Mouse (Mus musculus) midbrain, embryonic 16.5 days (tissue): Measurements from ENCODE around the gene Stag3. TPM values are rescaled to one million over a fixed set of nuclear protein-coding genes. Genes with fewer than 3 reads are reported as not detected.
A peak's percentile ranks its signal among the peaks of the same experiment; 100 is the strongest.

ENCODE experiments used
- ATAC-seq: fragments of 200-750 bp; cut with Nextera tagmentation; 2 replicates; pipeline ENCODE4 v1.8.0; 2017; ENCODE audit warnings: moderate TSS enrichment
- H3K27ac ChIP-seq: fragments of 300-500 bp; sonication (generic); 2 replicates; pipeline ENCODE4 v1.5.1; 2014; ENCODE audit warnings: mild to moderate bottlenecking, low read length, mixed read lengths
- H3K27me3 ChIP-seq: fragments of 300-500 bp; sonication (generic); 2 replicates; pipeline ENCODE4 v1.6.1; 2014; ENCODE audit warnings: low read depth, low read length, mixed read lengths; ENCODE audit not compliant: control insufficient read depth, insufficient read depth
- H3K36me3 ChIP-seq: fragments of 300-500 bp; sonication (generic); 2 replicates; pipeline ENCODE4 v1.6.1; 2014; ENCODE audit warnings: mild to moderate bottlenecking, low read length, moderate library complexity, mixed read lengths; ENCODE audit not compliant: control insufficient read depth, insufficient read depth
- H3K4me1 ChIP-seq: fragments of 300-500 bp; sonication (generic); 2 replicates; pipeline ENCODE4 v1.6.1; 2014; ENCODE audit warnings: mild to moderate bottlenecking, low read length, mixed read lengths; ENCODE audit not compliant: control insufficient read depth, insufficient read depth
- H3K4me2 ChIP-seq: fragments of 300-500 bp; sonication (generic); 2 replicates; pipeline ENCODE4 v1.6.1; 2014; ENCODE audit warnings: mild to moderate bottlenecking, low read length, mixed read lengths
- H3K4me3 ChIP-seq: fragments of 300-500 bp; sonication (generic); 2 replicates; pipeline ENCODE4 v1.5.1; 2014; ENCODE audit warnings: low read depth, mild to moderate bottlenecking, low read length, moderate library complexity, mixed read lengths
- H3K9ac ChIP-seq: fragments of 300-500 bp; sonication (generic); 2 replicates; pipeline ENCODE4 v1.6.1; 2014; ENCODE audit warnings: low read depth, low read length, mixed read lengths
- H3K9me3 ChIP-seq: fragments of 300-500 bp; sonication (generic); replicated peaks from 2 replicates; pipeline ENCODE4 v1.6.1; 2014; ENCODE audit warnings: mild to moderate bottlenecking, low read length, mixed read lengths; ENCODE audit not compliant: control insufficient read depth, poor library complexity, severe bottlenecking
- WGBS: fragments of 180-500 bp; shearing (Covaris S2); extraction: QIAGEN DNeasy Blood & Tissue Kit; methylation state at CpG from one replicate; pipeline ENCODE4 v1.1.7; 2014; 5-methylcytosine and 5-hydroxymethylcytosine counted together
- polyA plus RNA-seq: library from polyadenylated mRNA; unstranded; fragments of >200 nt; fragmentation: Nextera tagmentation; extraction: Ambion mirVana; gene quantifications from 2 replicates; pipeline ENCODE4 v1.2.1, GENCODE M21; 2015

The Stag3 gene
- polyA plus RNA-seq, 1 experiment from 2014 or later: 13.1 TPM

- peak; percentile 93 for ATAC-seq
- peak within 1 kb of the TSS; percentile 64 for H3K27ac ChIP-seq
- peak within 1 kb of the TSS; percentile 89 for H3K4me3 ChIP-seq
- peak within 1 kb of the TSS; percentile 93 for H3K4me2 ChIP-seq
- no peaks in the 10 kb centered on the region for H3K27me3 ChIP-seq
- peaks cover 18% of the 10 kb centered on the region for H3K4me1 ChIP-seq
- H3K9ac ChIP-seq: peak within 1 kb of the TSS; percentile 95
- under 1% methylated on average over 66 of the region's 71 CpGs for WGBS
- no peaks in the 10 kb centered on the region for H3K9me3 ChIP-seq
- H3K36me3 ChIP-seq: peaks cover 16% of the 10 kb centered on the region; the same call in 1 of the 2 replicates
Observed at GRCm38 (mm10) chr5:138263260-138264206, 16.5 kb upstream of the Stag3 start, which contains the start of gene BC037034. TSS of gene BC037034 (minus strand) at chr5:138264033.

DNA sequence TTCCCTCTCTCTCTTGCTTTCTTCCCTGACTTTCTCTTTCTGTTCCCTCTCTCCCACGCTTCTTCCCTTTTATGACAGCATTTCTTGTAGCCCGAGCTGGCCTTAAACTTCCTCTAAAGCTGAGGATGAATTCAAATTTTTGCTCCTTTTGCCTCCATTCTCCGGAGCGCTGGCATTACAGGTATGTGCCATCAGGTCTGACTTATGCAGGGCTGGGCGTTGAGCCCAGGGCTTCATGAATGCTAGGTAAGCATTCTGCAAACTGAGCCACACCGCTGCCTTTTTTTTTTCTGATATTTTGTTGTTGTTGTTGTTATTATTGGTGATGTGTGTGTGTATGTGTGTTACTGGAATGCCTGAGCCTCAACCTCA is 15.8 kb upstream of the Stag3 start:
- 15% methylated on average over 6 of the region's 6 CpGs for WGBS
- ATAC-seq: no peak
- peak overlapping the region; percentile 89 for H3K4me3 ChIP-seq
- peak overlapping the region; percentile 64 for H3K27ac ChIP-seq
- peak overlapping the region; percentile 95 for H3K9ac ChIP-seq
- H3K9me3 ChIP-seq: no peaks in the 10 kb centered on the region
- peaks cover 16% of the 10 kb centered on the region; the same call in 1 of the 2 replicates for H3K36me3 ChIP-seq
- H3K27me3 ChIP-seq: no peaks in the 10 kb centered on the region
- peak overlapping the region; percentile 93 for H3K4me2 ChIP-seq
- peaks cover 18% of the 10 kb centered on the region for H3K4me1 ChIP-seq

DNA sequence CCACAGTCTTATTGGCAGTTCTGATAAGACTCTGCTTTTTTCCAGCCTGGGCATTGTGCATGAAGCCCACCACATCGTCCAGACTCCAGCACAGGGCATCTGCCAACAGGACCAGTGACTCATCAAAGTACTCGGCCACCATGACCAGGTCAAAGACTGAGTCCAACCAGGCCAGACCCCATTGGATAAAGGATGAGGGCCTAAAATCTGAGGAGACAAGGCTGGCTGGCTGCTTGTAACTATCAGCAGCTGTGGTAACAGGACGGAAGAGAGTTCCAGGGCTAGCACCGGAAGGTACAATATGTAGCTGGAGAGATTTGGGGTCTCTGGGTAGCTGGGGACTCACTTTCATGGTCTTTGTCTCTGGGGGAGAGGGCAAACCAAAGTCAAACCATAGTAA is 14.3 kb upstream of the Stag3 start:
- ATAC-seq: no peak
- peaks cover 6% of the 10 kb centered on the region; the same call in 1 of the 2 replicates for H3K36me3 ChIP-seq
- no peak overlapping the region for H3K27ac ChIP-seq
- no peak overlapping the region for H3K9ac ChIP-seq
- H3K27me3 ChIP-seq: no peaks in the 10 kb centered on the region
- H3K4me1 ChIP-seq: peaks cover 18% of the 10 kb centered on the region
- no peaks in the 10 kb centered on the region for H3K9me3 ChIP-seq
- no peak overlapping the region for H3K4me3 ChIP-seq
- 90% methylated on average over 4 of the region's 4 CpGs for WGBS
- no peak overlapping the region for H3K4me2 ChIP-seq

DNA sequence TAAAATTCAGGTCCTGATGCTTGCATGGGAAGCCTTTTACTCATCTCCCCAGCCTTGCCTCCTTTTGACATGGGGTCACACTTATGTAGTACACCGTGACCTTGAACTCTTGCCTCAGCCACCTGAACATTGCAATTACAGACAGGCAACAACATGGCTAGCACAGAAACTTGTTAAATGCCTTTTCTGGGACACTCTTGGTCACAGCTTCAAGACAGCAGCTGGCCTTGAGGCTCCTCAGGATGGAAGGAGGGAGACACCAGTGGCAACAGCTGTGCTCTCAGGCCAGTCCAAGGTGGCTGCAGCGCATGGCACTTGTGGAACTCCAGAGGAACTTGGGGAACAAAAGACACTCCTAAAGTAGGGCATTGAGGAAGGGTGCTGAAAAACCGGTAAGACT is 12.9 kb upstream of the Stag3 start:
- H3K4me3 ChIP-seq: no peak overlapping the region
- no peak overlapping the region for H3K9ac ChIP-seq
- H3K36me3 ChIP-seq: no peaks in the 10 kb centered on the region; the same call in 1 of the 2 replicates
- no peak overlapping the region for H3K4me2 ChIP-seq
- no peaks in the 10 kb centered on the region for H3K27me3 ChIP-seq
- no peak for ATAC-seq
- 91% methylated on average over 3 of the region's 3 CpGs for WGBS
- no peak overlapping the region for H3K27ac ChIP-seq
- peaks cover 18% of the 10 kb centered on the region for H3K4me1 ChIP-seq
- H3K9me3 ChIP-seq: no peaks in the 10 kb centered on the region

DNA sequence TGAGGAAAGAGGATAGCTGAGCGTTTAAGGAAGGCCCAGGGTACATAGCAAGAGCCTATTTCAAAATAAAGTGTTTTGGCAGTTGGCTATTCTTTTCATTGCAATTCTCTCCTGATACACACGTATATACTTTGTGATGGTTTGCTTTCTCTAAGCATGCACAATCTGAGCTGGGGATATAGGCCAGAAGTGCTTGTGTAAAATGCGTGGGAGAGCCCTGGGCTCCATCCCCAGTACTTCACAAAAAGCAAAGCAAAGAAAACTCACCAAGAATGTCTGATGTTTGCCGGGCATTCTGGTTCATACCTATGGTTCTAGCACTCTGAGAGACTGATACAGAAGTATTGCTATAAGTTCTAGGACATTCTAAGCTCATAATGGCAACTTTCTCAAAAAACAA is 11.1 kb upstream of the Stag3 start:
- Histone ChIP-seq H3K4me1 (peaks cover 14% of the 10 kb centered on the region), H3K9me3 (no peaks in the 10 kb centered on the region), H3K4me2 (no peak overlapping the region), H3K27ac (no peak overlapping the region), H3K9ac (no peak overlapping the region), H3K4me3 (no peak overlapping the region), H3K36me3 (no peaks in the 10 kb centered on the region; the same call in 1 of the 2 replicates), H3K27me3 (no peaks in the 10 kb centered on the region)
- 82% methylated on average over 4 of the region's 4 CpGs for WGBS
- no peak for ATAC-seq

GRCm38 (mm10) chr5:138271232-138271631 is 8.8 kb upstream of the Stag3 start:
- no peak for ATAC-seq
- no peak overlapping the region for H3K4me3 ChIP-seq
- no peaks in the 10 kb centered on the region for H3K27me3 ChIP-seq
- H3K9me3 ChIP-seq: no peaks in the 10 kb centered on the region
- peaks cover 5% of the 10 kb centered on the region for H3K36me3 ChIP-seq
- no peak overlapping the region for H3K27ac ChIP-seq
- no peak overlapping the region for H3K4me2 ChIP-seq
- H3K9ac ChIP-seq: no peak overlapping the region
- WGBS: 61% methylated on average over 2 of the region's 3 CpGs
- peaks cover 21% of the 10 kb centered on the region for H3K4me1 ChIP-seq

- Histone ChIP-seq H3K9ac (no peak within 1 kb of the TSS), H3K4me1 (peaks cover 33% of the 10 kb centered on the region), H3K27ac (no peak within 1 kb of the TSS)
Observed at GRCm38 (mm10) chr5:138272409-138272923, 7.6 kb upstream of the Stag3 start, which contains the start of gene Gal3st4. TSS of gene Gal3st4 (minus strand) at chr5:138272840.

DNA sequence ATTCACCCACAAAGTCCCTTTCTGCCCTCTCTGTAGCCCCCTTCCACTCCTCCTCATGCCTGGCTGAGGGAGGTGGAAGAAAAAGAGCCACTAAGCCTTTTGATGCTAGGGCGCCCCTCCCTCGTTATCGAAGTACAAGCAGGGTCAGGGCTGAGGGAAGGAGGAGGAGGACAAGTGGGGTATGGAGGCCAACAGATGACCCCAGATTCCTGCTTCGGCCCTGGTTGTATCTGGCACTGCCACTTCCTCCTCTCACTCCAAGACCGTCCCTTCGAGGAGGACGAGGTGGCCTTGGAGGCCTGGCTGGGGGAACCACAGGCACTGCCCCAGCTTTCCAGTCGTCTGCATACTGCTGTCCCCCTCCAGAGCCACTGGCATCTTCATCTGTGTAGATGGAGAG is 5.9 kb upstream of the Stag3 start:
- Histone ChIP-seq H3K27ac (no peak overlapping the region), H3K9ac (no peak overlapping the region), H3K4me1 (peaks cover 47% of the 10 kb centered on the region), H3K4me3 (no peak overlapping the region), H3K4me2 (no peak overlapping the region), H3K36me3 (peaks cover 5% of the 10 kb centered on the region), H3K9me3 (no peaks in the 10 kb centered on the region), H3K27me3 (no peaks in the 10 kb centered on the region)
- WGBS: 61% methylated on average over 8 of the region's 8 CpGs
- ATAC-seq: no peak

More at GRCm38 (mm10) chr5:138272409-138272923, 7.6 kb upstream of the Stag3 start, which contains the start of gene Gal3st4:
- peak within 1 kb of the TSS; percentile 1; the same call in 1 of the 2 replicates for H3K4me2 ChIP-seq
- peaks cover 5% of the 10 kb centered on the region for H3K36me3 ChIP-seq
- no peaks in the 10 kb centered on the region for H3K27me3 ChIP-seq
- H3K9me3 ChIP-seq: no peaks in the 10 kb centered on the region
- WGBS: under 1% methylated on average over 12 of the region's 12 CpGs
- H3K4me3 ChIP-seq: no peak within 1 kb of the TSS
- ATAC-seq: no peak
